Comparison of ENCODE assay signal across 7 mouse cellular contexts in genomic region chr7:46639692-46640031, GRCm38 (mm10). TPM values are rescaled to one million over a fixed set of nuclear protein-coding genes. Genes with fewer than 3 reads are reported as not detected.
A peak's percentile ranks its signal among the peaks of the same experiment; 100 is the strongest.
DNase-seq lines count a peak whose midpoint lies in the region; ATAC-seq and TF ChIP-seq lines count a peak whose summit lies in the region.

Gene Sergef, minus strand, starts transcription at chr7:46639807.

- no peaks in the 10 kb centered on the region for H3K27me3 ChIP-seq in hindbrain, postnatal 0 days (ENCODE audit: insufficient read depth, low read length)

- H3K9ac ChIP-seq in hindbrain, postnatal 0 days (replicated peaks; ENCODE audit: low read length), result peak within 1 kb of the TSS; percentile 80

- ATAC-seq in common myeloid progenitor, adult 5-6 weeks (replicated peaks; ENCODE audit: low read depth, poor library complexity, severe bottlenecking), result peak; percentile 98
- peak; percentile 95 for ATAC-seq in hindbrain, postnatal 0 days
- ATAC-seq in megakaryocyte progenitor cell, adult 5-6 weeks (replicated peaks; ENCODE audit: poor library complexity), result peak; percentile 97

- DNase-seq in adrenal gland, adult (ENCODE audit: inconsistent age in 2 of 2, low spot score in 1 of 2), result peak; percentile 96 to 98
- peak; percentile 93 for DNase-seq in gastrocnemius, adult 2 months
- peak; percentile 92 for DNase-seq in hindbrain, postnatal 0 days (ENCODE audit: low spot score)
- peak; percentile 82 to 90 for DNase-seq in left cerebral cortex, adult 9 months (ENCODE audit: low spot score in 2 of 2)
- DNase-seq in right cerebral cortex, postnatal 14 days, result peak; percentile 82

- no peaks in the 10 kb centered on the region for H3K36me3 ChIP-seq in hindbrain, postnatal 0 days (ENCODE audit: insufficient read depth, low read length)

- H3K27ac ChIP-seq in gastrocnemius, adult 2 months, result peak within 1 kb of the TSS; percentile 81
- peak within 1 kb of the TSS; percentile 84 for H3K27ac ChIP-seq in hindbrain, postnatal 0 days

- H3K9me3 ChIP-seq in hindbrain, postnatal 0 days (ENCODE audit: low read length), result no peaks in the 10 kb centered on the region

- intact Hi-C loops in gastrocnemius, adult 2 months (cut with DNase I), result no loop called here

- under 1% methylated on average over 30 of the region's 30 CpGs for WGBS in hindbrain, postnatal 0 days

- peak within 1 kb of the TSS; percentile 82 for H3K4me2 ChIP-seq in hindbrain, postnatal 0 days (ENCODE audit: low read depth, low read length)

- peak within 1 kb of the TSS; percentile 82 for H3K4me3 ChIP-seq in gastrocnemius, adult 2 months
- H3K4me3 ChIP-seq in hindbrain, postnatal 0 days (ENCODE audit: low read length), result peak within 1 kb of the TSS; percentile 72

- no peaks in the 10 kb centered on the region for H3K4me1 ChIP-seq in hindbrain, postnatal 0 days (ENCODE audit: insufficient read depth, low read length)

- TF ChIP-seq CTCF in gastrocnemius, adult 2 months (IDR thresholded peaks at IDR 0.05), result no peak; the same call in 1 of the 2 replicates
- peak; percentile 29; the same call in 1 of the 2 replicates for TF ChIP-seq CTCF in hindbrain, postnatal 0 days (IDR thresholded peaks at IDR 0.05; ENCODE audit: low read depth)

RNA-seq across cellular contexts. Expression of gene Sergef, which starts in this region (rescaled TPM):
- total RNA-seq in common myeloid progenitor, adult 5-6 weeks (2017), result 7.6 and 17.5 TPM in 2 replicates
- total RNA-seq in gastrocnemius, adult 2 months (2021), result 1 to 10 TPM; 2.1 to 3.5 TPM
- 41.8 and 53.5 TPM in 2 replicates for total RNA-seq in hindbrain, postnatal 0 days (2014; rRNA removed)
- 45.6 and 48.0 TPM in 2 replicates for polyA plus RNA-seq in hindbrain, postnatal 0 days (2015; fragmentation: Nextera tagmentation; extraction: Ambion mirVana)
- total RNA-seq in megakaryocyte progenitor cell, adult 5-6 weeks (2015), result 4.0 and 6.6 TPM in 2 replicates
- 8.1 and 10.8 TPM in 2 replicates for total RNA-seq in megakaryocyte progenitor cell, adult 5-6 weeks (2017)

Comparison
In these comparisons a context has a peak if more than half of its experiments do, and no peak if none do; other contexts are left out.
1. Peak in every context shown above with its lines: DNase-seq, ATAC-seq, H3K4me3 ChIP-seq and H3K27ac ChIP-seq.